Mouse (Mus musculus): ENCODE results near the gene Zmynd19.

GRCm38 (mm10) chr2:24976960-24977359 lies 27.4 kb downstream of the Zmynd19 start:
- no peak for TF ChIP-seq CTCF (conservative IDR thresholded peaks at IDR 0.05; ENCODE audit: low read length)
- TF ChIP-seq NANOG (IDR thresholded peaks at IDR 0.05; ENCODE audit: borderline replicate concordance, low read length) = no peak
